ENCODE assay signal across 19 mouse cellular contexts in genomic region chr5:136543171-136543570, GRCm38 (mm10).
"Had no signal": no experiment of that assay in that cellular context is flagged by ENCODE, and none has a peak within 500 bp of the region (broad histone marks: within the 10 kb centered on the region; RNA-seq: fewer than 3 reads in every experiment).

No protein-coding gene starts in this region.

- ATAC-seq: liver, postnatal 0 days; lung, postnatal 0 days; midbrain, embryonic 13.5 days; midbrain, embryonic 15.5 days had no signal

- DNase-seq: liver, postnatal 0 days; lung, adult 2 months; lung, postnatal 14 days; lung, postnatal 36 days; right cerebral cortex, postnatal 14 days; thymus, adult 2 months; thymus, postnatal 25 days; thymus, postnatal 4 days had no signal

- H3K9me3 ChIP-seq: liver, embryonic 15.5 days; lung, embryonic 15.5 days; megakaryocyte, embryonic 14.5 days; midbrain, embryonic 13.5 days; midbrain, embryonic 15.5 days; neural tube, embryonic 13.5 days; stomach, embryonic 15.5 days had no signal

- H3K27ac ChIP-seq: liver, embryonic 15.5 days; lung, embryonic 15.5 days; macrophage; midbrain, embryonic 13.5 days; midbrain, embryonic 15.5 days; neural tube, embryonic 13.5 days; stomach, embryonic 15.5 days; stomach, postnatal 0 days had no signal

- H3K4me2 ChIP-seq: liver, embryonic 15.5 days; lung, embryonic 15.5 days; midbrain, embryonic 13.5 days; midbrain, embryonic 15.5 days; neural tube, embryonic 13.5 days; stomach, embryonic 15.5 days had no signal

- H3K36me3 ChIP-seq: liver, embryonic 15.5 days; lung, embryonic 15.5 days; midbrain, embryonic 13.5 days; midbrain, embryonic 15.5 days; neural tube, embryonic 13.5 days; stomach, embryonic 15.5 days had no signal

- H3K9ac ChIP-seq: liver, embryonic 15.5 days; liver, postnatal 0 days; lung, embryonic 15.5 days; midbrain, embryonic 13.5 days; midbrain, embryonic 15.5 days; neural tube, embryonic 13.5 days; stomach, embryonic 15.5 days had no signal

- H3K4me3 ChIP-seq: liver, embryonic 15.5 days; lung, embryonic 15.5 days; megakaryocyte, embryonic 14.5 days; midbrain, embryonic 13.5 days; midbrain, embryonic 15.5 days; myocyte; neural tube, embryonic 13.5 days; stomach, embryonic 15.5 days had no signal

- H3K27me3 ChIP-seq: liver, embryonic 15.5 days; lung, embryonic 15.5 days; megakaryocyte, embryonic 14.5 days; midbrain, embryonic 13.5 days; midbrain, embryonic 15.5 days; neural tube, embryonic 13.5 days; stomach, embryonic 15.5 days had no signal
